Mouse (Mus musculus): ENCODE measurements around the gene Spata33.
"Not testable (repeated sequence)": the region's sequence is repeated elsewhere in the genome, so short reads cannot be mapped to it uniquely, and the experiment has no call there.

Spata33 gene

GRCm38 (mm10) chr8:123231742-123232141 is 19.1 kb downstream of the Spata33 start:
- in situ Hi-C loops (cut with MboI; ENCODE audit: low sequenced_read_pairs): no loop called here

GRCm38 (mm10) chr8:123232553-123232952 is 19.9 kb downstream of the Spata33 start:
- in situ Hi-C loops (cut with MboI; ENCODE audit: low sequenced_read_pairs): no loop called here

GRCm38 (mm10) chr8:123233300-123233699 is 20.7 kb downstream of the Spata33 start:
- in situ Hi-C loops (cut with MboI; ENCODE audit: low sequenced_read_pairs): no loop called here

GRCm38 (mm10) chr8:123233760-123234159 is 21.1 kb downstream of the Spata33 start:
- in situ Hi-C loops (cut with MboI; ENCODE audit: low sequenced_read_pairs): no loop called here

- in situ Hi-C loops (cut with MboI; ENCODE audit: low sequenced_read_pairs): no loop called here
Measured at GRCm38 (mm10) chr8:123234918-123235519, 22.4 kb downstream of the Spata33 start.

- in situ Hi-C loops (cut with MboI; ENCODE audit: low sequenced_read_pairs): no loop called here
Measured at GRCm38 (mm10) chr8:123235520-123236497, 23.2 kb downstream of the Spata33 start, which contains the start of gene Spata2l. TSS of gene Spata2l (minus strand) at chr8:123236233.

GRCm38 (mm10) chr8:123239398-123239797 is 26.8 kb downstream of the Spata33 start:
- in situ Hi-C loops (cut with MboI; ENCODE audit: low sequenced_read_pairs): no loop called here

- in situ Hi-C loops (cut with MboI; ENCODE audit: low sequenced_read_pairs): no loop called here
Measured at GRCm38 (mm10) chr8:123242107-123242923, 29.7 kb downstream of the Spata33 start.

GRCm38 (mm10) chr8:123243053-123243452 is 30.4 kb downstream of the Spata33 start:
- in situ Hi-C loops (cut with MboI; ENCODE audit: low sequenced_read_pairs): no loop called here

GRCm38 (mm10) chr8:123244382-123244781 is 31.8 kb downstream of the Spata33 start:
- in situ Hi-C loops (cut with MboI; ENCODE audit: low sequenced_read_pairs): no loop called here

- in situ Hi-C loops (cut with MboI; ENCODE audit: low sequenced_read_pairs): no loop called here
Measured at GRCm38 (mm10) chr8:123245543-123245942, 32.9 kb downstream of the Spata33 start.

- in situ Hi-C loops (cut with MboI; ENCODE audit: low sequenced_read_pairs): no loop called here
Measured at GRCm38 (mm10) chr8:123247748-123248147, 35.1 kb downstream of the Spata33 start.

- in situ Hi-C loops (cut with MboI; ENCODE audit: low sequenced_read_pairs): no loop called here
Measured at GRCm38 (mm10) chr8:123248596-123248995, 36.0 kb downstream of the Spata33 start.

- in situ Hi-C loops (cut with MboI; ENCODE audit: low sequenced_read_pairs): no loop called here
Measured at GRCm38 (mm10) chr8:123250940-123251339, 38.3 kb downstream of the Spata33 start.

GRCm38 (mm10) chr8:123252925-123253324 is 40.3 kb downstream of the Spata33 start:
- in situ Hi-C loops (cut with MboI; ENCODE audit: low sequenced_read_pairs): no loop called here

- in situ Hi-C loops (cut with MboI; ENCODE audit: low sequenced_read_pairs): no loop called here
Measured at GRCm38 (mm10) chr8:123253451-123254098, 40.9 kb downstream of the Spata33 start.

- in situ Hi-C loops (cut with MboI; ENCODE audit: low sequenced_read_pairs): no loop called here
Measured at GRCm38 (mm10) chr8:123254099-123254885, 41.7 kb downstream of the Spata33 start, which contains the start of the genes Zfp276 and Vps9d1. TSS of gene Zfp276 (plus strand) at chr8:123254195. TSS of gene Vps9d1 (minus strand) at chr8:123254348.

- in situ Hi-C loops (cut with MboI; ENCODE audit: low sequenced_read_pairs): no loop called here
Measured at GRCm38 (mm10) chr8:123255170-123255569, 42.5 kb downstream of the Spata33 start.

GRCm38 (mm10) chr8:123257114-123257513 is 44.5 kb downstream of the Spata33 start:
- in situ Hi-C loops (cut with MboI; ENCODE audit: low sequenced_read_pairs): no loop called here

- in situ Hi-C loops (cut with MboI; ENCODE audit: low sequenced_read_pairs): not testable (repeated sequence)
Measured at GRCm38 (mm10) chr8:123257593-123257992, 45.0 kb downstream of the Spata33 start.
